Mouse (Mus musculus) v-Abl transformed pro-B cells (cell line): ENCODE results near the gene Fam107a.

Experiments used
- in situ Hi-C, 2 experiments: fragments of 400-800 bp; cut with MboI; formaldehyde crosslinking; loops; one replicate each; pipeline ENCODE4 v1.15.1; 2025; ENCODE audit not compliant: unreplicated experiment in 2 of 2

The Fam107a gene

GRCm38 (mm10) chr14:8258335-8258627, 59.5 kb downstream of the Fam107a start:
- in situ Hi-C loops: loop anchor here in 1 of 2 experiments (10.0 kb wide), 1 partner anchor 293 kb away; no protein-coding TSS in a partner anchor

GRCm38 (mm10) chr14:8257521-8258334, 60.1 kb downstream of the Fam107a start:
- in situ Hi-C loops: loop anchor here in 1 of 2 experiments (10.0 kb wide), 1 partner anchor 293 kb away; no protein-coding TSS in a partner anchor

DNA sequence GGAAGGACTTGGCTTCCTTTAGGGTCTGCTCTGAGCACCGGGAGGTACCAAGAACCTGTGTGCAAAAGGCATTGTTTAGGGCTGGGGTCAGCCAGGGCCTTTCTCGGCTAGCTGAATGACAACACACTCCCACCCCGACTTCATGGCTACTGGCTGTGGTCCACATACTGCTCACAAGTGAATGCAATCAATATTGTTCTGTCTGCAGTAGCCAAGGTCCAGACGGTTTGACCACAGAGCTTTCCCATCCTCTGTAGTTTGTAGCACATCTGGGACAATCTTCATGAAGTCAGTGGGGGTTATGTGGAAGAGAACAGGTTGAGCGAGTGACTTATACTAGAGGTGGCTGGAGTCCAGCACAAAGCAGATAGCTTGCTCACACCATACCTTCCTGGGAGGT, 60.9 kb downstream of the Fam107a start:
- in situ Hi-C loops: loop anchor here in 1 of 2 experiments (10.0 kb wide), 1 partner anchor 292 kb away; no protein-coding TSS in a partner anchor

GRCm38 (mm10) chr14:8256072-8256471, 61.8 kb downstream of the Fam107a start:
- in situ Hi-C loops: loop anchor here in 1 of 2 experiments (10.0 kb wide), 1 partner anchor 291 kb away; no protein-coding TSS in a partner anchor

DNA sequence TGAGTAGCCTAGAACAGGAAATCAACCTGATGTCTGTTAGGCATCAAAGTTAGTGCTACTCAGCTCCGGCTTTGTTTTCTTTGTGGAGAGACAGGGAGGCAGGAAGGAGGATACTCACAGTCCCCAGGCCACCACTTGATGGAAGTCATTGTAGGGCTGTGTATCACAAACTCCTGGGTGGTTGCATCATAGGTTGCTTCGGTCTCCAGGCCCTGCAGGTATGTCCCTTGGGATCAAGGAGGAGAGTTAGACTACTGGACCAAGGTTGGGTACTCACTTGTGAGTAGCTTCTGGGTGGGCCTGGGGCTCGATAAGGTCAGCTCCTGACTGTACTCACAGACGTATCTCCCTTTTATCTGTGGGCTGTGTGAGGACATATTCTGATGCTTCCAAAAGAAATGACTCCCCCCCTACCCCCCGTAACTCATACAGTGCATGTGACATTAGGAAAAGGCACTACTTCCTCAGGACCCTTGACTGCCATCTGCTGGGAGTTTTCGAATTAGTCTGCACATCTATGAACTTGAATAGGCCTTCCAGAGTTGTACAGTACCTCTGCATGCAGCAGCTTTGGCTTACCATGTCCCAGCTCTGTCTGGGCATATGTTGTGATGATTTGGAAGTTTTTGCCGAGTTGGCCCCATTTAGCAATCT, 62.6 kb downstream of the Fam107a start:
- in situ Hi-C loops: loop anchor here in 1 of 2 experiments (10.0 kb wide), 1 partner anchor 290 kb away; no protein-coding TSS in a partner anchor

DNA sequence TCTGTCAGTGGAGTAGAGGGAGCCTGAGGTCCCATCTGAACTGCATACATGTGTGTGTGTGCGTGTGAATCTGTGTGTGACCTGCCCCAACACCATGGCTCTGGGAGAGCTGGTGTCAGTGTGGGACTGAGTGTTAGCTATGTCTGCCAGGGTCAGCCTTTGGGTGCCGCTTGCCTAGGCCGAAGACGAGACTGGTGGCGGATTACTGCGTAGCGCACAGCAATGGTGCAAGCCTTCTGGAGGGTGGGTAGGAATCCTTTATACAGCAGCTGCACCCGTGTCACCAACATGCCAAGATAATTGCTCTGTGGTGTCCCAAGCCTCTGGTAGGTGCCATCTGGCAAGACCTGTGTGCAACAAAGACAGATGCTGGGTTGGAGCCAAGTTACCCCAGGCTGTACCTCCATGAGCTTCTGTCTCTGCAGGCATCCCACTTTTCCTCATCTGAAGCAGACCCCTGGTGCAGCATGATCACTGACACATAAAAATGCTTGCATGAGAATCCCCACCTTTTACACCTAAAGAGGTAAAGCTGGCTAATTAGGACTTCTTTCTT, 66.4 kb downstream of the Fam107a start:
- in situ Hi-C loops: loop anchor here in 1 of 2 experiments (10.0 kb wide), 1 partner anchor 287 kb away; no protein-coding TSS in a partner anchor

DNA sequence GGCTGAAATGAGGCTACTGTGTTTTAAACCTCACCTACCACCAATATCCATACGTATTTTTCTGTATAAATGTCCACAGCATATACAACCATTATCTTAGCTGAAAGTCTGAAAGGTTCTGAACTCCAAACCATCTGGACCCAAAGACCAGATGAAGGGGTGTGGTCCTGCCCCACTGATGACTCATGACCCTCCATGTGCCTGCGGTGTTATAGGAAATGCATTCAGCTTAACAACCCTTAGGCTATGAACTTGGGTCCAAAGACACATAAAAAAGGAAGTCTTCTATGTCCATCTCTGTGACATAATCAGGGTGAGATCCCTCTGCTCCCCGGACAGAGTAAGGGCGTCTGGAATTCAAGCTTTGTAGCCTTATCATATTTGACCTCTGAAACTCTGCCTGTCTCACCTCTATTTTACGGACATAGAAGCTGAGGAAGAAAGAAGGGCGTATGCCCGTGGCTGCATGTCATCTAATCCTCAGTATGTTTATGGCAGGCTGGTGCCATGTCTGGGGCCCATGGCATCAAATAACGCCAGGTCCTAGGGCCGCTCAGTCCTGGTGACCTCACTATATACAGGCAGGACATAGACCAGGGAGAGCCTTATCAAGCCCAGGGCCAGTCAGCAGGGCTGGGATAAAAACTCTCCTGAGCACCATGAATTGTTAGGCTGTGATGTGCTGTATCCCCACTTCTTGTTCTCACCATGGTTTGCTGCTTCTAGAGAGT, 67.5 kb downstream of the Fam107a start:
- in situ Hi-C loops: loop anchor here in 1 of 2 experiments (10.0 kb wide), 1 partner anchor 286 kb away; no protein-coding TSS in a partner anchor

DNA sequence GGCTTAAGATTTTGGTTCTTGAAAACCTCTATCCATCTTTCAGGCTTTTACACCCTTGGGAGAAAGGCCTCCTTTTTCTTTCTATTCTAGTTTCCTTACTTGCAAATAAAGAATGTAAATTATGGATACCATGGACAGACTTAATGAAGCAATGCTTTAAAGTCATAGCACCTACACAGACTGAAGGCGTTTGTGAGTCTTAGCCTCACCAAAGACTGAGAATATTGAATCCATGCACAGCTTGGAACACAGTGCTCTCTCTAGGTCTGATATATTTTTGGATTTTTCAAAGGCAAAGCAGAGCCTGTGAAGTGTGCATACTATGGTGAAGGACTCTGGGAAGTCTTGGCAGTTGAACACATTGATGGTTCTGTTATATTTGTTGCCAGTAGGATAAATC, 68.6 kb downstream of the Fam107a start:
- in situ Hi-C loops: no loop called here

DNA sequence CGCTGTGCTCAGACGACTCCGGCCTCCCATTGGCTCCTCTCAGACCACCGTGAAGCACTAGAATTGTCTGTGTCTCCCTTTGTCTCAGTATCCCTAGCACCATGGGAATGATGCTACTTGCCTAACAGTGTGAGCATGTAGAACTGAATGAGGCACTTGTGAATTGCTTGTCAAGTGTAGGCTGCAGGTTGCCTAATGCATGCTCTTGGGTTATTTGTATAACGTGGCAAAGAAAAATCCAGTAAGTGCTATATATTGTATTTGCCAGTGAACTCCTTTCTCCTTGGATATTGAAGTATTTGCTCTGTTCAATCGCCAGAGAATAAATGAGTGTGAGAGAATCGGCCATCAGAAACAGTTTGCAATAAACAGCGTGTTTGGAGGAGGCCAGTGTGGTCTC, 70.9 kb downstream of the Fam107a start:
- in situ Hi-C loops: no loop called here
